Mouse (Mus musculus) frontal cortex, adult 2 months (tissue): ENCODE measurements around the gene Mapk11. TPM values are rescaled to one million over a fixed set of nuclear protein-coding genes. Genes with fewer than 3 reads are reported as not detected.

Experiments used
- DNase-seq, 2 experiments: peaks; one replicate each; pipeline ENCODE4 v3.0.0; 2022; ENCODE audit warnings: low spot score in 1 of 2; ENCODE audit errors: extremely low spot score in 1 of 2
- polyA plus RNA-seq: library from polyadenylated mRNA; depleted of rRNA; stranded (reverse); fragments of >200 nt; gene quantifications from 2 replicates; pipeline ENCODE4 v1.2.3, GENCODE M21; 2012; rRNA removed

Mapk11 gene
- polyA plus RNA-seq, 1 experiment = 53.3 TPM

DNA sequence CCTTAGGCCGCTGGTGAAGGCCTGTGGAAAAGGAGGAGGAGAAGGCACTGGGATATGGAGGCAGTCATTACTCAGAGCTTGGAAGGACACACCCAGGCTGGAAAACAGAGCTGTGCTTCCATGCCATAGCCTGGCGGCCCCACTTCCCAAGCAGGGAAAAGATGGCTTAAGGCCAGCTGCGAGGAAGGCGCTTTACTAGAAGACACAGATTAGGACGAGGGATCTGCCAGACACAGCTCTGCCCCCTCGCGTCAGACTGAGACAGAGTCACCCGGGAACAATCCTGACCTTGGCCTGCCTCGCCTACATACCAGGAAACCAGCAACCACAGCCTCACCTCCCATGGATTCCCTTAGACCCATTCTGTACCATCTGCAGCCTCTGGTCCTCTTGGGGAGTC lies 39.3 kb downstream of the Mapk11 start:
- DNase-seq = no peak

DNA sequence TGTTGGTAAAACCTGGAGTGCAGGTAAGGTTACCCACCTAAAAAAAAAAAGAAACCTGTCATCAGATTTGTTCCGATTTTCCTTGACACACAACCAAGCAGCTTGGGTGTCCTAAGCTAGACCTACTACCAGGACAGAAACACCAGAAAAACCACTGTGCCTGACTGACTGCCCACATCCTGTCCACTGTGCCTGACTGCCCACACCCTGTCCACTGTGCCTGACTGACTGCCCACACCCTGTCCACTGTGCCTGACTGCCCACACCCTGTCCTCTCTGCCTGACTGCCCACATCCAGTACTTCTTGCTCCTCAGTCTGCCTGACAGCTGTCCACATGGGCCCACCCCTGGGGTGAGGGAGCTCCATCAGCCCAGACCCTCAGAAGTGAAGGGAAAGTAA lies 42.5 kb downstream of the Mapk11 start:
- DNase-seq = no peak

DNA sequence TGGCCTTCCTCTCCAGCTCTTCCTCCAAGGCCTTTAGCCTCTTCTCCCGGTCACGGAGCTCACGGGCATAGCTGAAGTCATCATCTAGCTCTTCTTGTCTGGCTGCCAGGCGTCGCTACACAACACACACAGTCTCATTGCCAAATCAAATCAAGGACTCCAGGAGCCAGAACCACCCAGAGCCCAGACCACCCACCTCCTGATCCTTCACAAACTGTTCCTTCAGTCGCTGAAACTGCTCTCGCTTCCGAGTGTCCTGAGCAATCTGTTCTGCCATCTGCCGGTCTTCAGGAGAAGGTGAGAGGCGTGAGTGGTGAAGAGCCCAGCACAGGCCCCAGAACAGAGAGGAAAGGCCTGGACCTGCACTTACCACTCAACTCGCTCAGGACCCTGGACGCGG lies 43.4 kb downstream of the Mapk11 start:
- peak in 1 of 2 experiments; percentile 61 for DNase-seq

DNA sequence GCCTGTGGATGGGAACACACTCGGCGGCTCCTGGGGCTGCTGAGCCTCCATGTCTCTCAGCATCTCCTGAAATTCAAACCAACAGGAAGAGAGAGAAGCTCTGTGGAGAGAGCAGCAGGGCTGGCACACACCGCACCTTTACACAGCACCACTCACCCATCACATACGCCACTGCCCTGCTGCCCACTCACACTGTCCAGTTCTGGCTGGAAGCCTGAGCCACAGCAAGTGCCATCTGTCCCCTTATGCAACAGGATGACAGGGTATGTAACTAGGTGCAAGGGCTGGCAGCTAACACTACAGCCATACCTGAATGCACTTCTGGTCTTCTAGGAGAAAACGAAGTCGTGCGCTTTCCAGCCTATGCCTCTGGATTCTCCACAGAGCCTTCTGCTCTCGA lies 45.0 kb downstream of the Mapk11 start:
- peak in 1 of 2 experiments; percentile 74 for DNase-seq

DNA sequence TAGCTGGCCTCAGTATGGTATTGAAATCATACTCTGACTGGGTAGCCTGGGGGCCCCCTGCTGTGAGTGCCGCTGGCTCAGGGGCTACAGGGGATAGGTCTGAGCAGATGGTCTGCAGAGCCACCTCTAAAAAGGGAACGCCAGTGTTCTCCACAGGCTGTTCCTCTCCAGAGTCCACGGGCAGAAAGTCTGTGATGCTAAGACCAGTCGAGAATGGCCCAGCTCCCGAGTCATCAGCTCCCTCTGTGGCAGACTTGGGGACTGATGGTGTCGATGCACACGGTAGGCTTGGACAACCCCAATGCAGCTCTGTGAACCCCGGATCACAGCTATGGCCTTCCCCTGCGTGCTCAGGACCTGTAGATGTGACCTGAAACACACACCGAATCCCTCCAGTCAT lies 45.5 kb downstream of the Mapk11 start:
- DNase-seq = no peak

DNA sequence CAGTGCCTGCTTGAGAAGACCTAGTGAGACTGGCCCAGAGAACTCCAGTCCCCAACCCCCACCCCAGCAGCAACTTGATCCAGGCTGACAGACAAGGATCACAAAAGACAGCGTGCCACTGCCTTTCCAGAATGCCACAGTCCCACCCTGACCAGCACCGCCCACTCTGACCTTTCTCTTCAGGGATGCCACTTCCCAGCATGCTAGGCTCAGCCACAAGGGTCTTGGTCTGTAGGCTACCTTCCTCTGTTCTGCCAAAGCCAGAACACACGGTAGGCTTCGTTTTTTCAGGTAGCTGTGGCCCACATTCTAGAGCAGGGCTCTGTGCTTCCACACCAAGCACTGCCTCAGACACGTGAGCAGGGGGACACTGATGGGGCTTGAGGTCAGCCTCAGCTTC lies 46.8 kb downstream of the Mapk11 start:
- DNase-seq = no peak

DNA sequence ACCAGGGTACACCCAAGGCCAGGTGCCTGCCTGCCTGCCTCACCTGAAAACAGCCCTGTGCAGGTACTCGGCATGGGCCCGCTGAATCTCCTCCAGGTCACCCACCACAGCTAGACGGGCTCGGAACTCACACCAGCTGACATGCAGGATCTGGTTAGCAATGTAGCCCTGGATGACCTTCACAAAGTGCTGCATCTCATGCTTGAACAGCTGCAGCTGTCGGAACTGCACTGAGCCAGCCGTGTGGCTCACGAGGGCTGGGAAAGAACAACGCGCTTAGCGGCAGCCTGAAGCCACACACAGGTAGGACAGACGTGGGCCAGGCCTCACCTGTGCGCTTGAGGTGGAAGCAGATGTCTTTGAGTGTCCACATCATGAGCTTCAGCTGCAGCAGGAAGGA lies 48.6 kb downstream of the Mapk11 start:
- no peak for DNase-seq

DNA sequence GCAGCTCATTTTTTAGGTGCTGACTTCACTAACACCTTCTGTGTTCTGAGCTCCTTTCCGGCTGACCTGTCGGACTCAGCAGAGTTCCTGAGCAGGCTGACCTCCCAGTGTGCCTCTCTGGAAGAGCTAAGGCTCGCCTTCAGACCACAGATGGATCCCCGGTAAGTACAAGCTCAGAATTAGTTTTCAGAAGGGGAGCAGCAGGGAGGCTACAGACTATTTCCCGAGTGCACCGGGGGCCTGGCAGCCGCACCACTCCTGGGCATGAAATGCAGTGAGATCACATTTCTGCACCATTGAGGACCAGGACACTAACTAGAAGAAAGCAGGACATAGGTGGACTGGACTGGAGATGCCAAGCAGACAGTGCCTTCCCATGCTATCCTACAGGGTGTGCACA lies 50.8 kb downstream of the Mapk11 start:
- DNase-seq = no peak

DNA sequence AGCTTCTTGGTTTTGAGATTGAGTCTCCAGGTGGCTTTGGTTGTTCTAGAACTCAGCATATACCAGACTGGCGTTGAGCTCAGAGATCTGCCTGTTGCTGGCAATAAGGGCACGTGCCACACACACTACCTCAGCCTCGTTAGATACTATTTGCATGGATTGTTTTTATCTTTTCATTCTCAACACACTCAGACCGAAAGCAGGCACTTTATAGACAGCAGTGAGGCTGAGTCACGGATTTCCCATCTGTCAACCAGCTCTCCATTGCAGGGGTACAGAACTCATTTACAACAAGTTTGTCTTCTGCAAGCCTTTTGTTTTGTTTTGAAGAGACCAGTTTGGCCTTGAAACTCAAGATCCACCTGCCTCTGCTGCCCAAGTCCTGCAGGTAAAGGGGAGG lies 52.0 kb downstream of the Mapk11 start:
- no peak for DNase-seq

Other genes starting within 250 kb of the Mapk11 start
- 1.8 and 2.0 TPM in 2 replicates for gene Ttll8, start 195.2 kb downstream of the Mapk11 start, polyA plus RNA-seq
- gene Mlc1, start 170.6 kb downstream of the Mapk11 start, polyA plus RNA-seq = 149 and 180 TPM in 2 replicates
- gene Mov10l1, start 166.7 kb downstream of the Mapk11 start, polyA plus RNA-seq = not detected in 2 replicates
- gene Panx2, start 89.9 kb downstream of the Mapk11 start, polyA plus RNA-seq = 91.8 and 100 TPM in 2 replicates
- 24.3 and 25.8 TPM in 2 replicates for gene Trabd, start 74.5 kb downstream of the Mapk11 start, polyA plus RNA-seq
- 33.1 and 38.3 TPM in 2 replicates for gene Selenoo, start 60.5 kb downstream of the Mapk11 start, polyA plus RNA-seq
- gene Tubgcp6, start 26.5 kb downstream of the Mapk11 start, polyA plus RNA-seq = 37.4 and 39.8 TPM in 2 replicates
- 24.9 and 28.9 TPM in 2 replicates for gene Hdac10, start 20.9 kb downstream of the Mapk11 start, polyA plus RNA-seq
- 20.2 and 22.9 TPM in 2 replicates for gene Mapk12, start 8.9 kb downstream of the Mapk11 start, polyA plus RNA-seq
- 65.8 and 72.5 TPM in 2 replicates for gene Plxnb2, start 31.2 kb upstream of the Mapk11 start, polyA plus RNA-seq
- gene Dennd6b, start 46.9 kb upstream of the Mapk11 start, polyA plus RNA-seq = 143 and 146 TPM in 2 replicates
- gene Ppp6r2, start 61.9 kb upstream of the Mapk11 start, polyA plus RNA-seq = 125 and 147 TPM in 2 replicates
- 212 and 221 TPM in 2 replicates for gene Sbf1, start 165.7 kb upstream of the Mapk11 start, polyA plus RNA-seq
- not detected in 2 replicates for gene Adm2, start 173.1 kb upstream of the Mapk11 start, polyA plus RNA-seq
- gene Miox, start 184.8 kb upstream of the Mapk11 start, polyA plus RNA-seq = not detected in 2 replicates
- gene Lmf2, start 206.0 kb upstream of the Mapk11 start, polyA plus RNA-seq = 14.7 and 15.8 TPM in 2 replicates
- 101 and 112 TPM in 2 replicates for gene Ncaph2, start 206.1 kb upstream of the Mapk11 start, polyA plus RNA-seq
- 30.0 and 30.5 TPM in 2 replicates for gene Sco2, start 224.2 kb upstream of the Mapk11 start, polyA plus RNA-seq
- gene Tymp, start 227.4 kb upstream of the Mapk11 start, polyA plus RNA-seq = 3.3 TPM in 2 replicates
- 2.4 and 3.8 TPM in 2 replicates for gene Odf3b, start 229.7 kb upstream of the Mapk11 start, polyA plus RNA-seq
- gene Klhdc7b, start 235.3 kb upstream of the Mapk11 start, polyA plus RNA-seq = 0.16 and 0.25 TPM in 2 replicates